11 mouse cellular contexts compared by ENCODE assay signal in genomic region chr12:12427285-12427684, GRCm38 (mm10).
"Had no signal": no experiment of that assay in that cellular context is flagged by ENCODE, and none has a peak within 500 bp of the region (broad histone marks: within the 10 kb centered on the region; RNA-seq: fewer than 3 reads in every experiment).

No protein-coding gene starts in this region.

- H3K9ac ChIP-seq: intestine, embryonic 15.5 days; limb, embryonic 13.5 days; midbrain, embryonic 15.5 days; neural tube, embryonic 12.5 days had no signal

- H3K27ac ChIP-seq: intestine, embryonic 15.5 days; limb, embryonic 13.5 days; midbrain, embryonic 10.5 days; midbrain, embryonic 15.5 days; neural tube, embryonic 12.5 days had no signal

- ATAC-seq: intestine, embryonic 15.5 days; midbrain, embryonic 15.5 days had no signal

- H3K4me1 ChIP-seq: intestine, embryonic 15.5 days; limb, embryonic 13.5 days; midbrain, embryonic 15.5 days; neural tube, embryonic 12.5 days had no signal

- H3K4me3 ChIP-seq: intestine, embryonic 15.5 days; limb, embryonic 13.5 days; midbrain, embryonic 10.5 days; midbrain, embryonic 15.5 days; neural tube, embryonic 12.5 days had no signal

- DNase-seq: kidney, postnatal 10 days; kidney, postnatal 4 days; left cerebral cortex, postnatal 4 days; lung, adult 18-20 months; lung, postnatal 10 days; lung, postnatal 4 days had no signal

- H3K9me3 ChIP-seq: intestine, embryonic 15.5 days; limb, embryonic 13.5 days; midbrain, embryonic 10.5 days; midbrain, embryonic 15.5 days; neural tube, embryonic 12.5 days had no signal

- H3K4me2 ChIP-seq: intestine, embryonic 15.5 days; limb, embryonic 13.5 days; midbrain, embryonic 15.5 days; neural tube, embryonic 12.5 days had no signal

- H3K27me3 ChIP-seq: intestine, embryonic 15.5 days; limb, embryonic 13.5 days; midbrain, embryonic 15.5 days; neural tube, embryonic 12.5 days had no signal

- H3K36me3 ChIP-seq: intestine, embryonic 15.5 days; limb, embryonic 13.5 days; midbrain, embryonic 10.5 days; midbrain, embryonic 15.5 days; neural tube, embryonic 12.5 days had no signal
